Mouse (Mus musculus): ENCODE data around the gene Anpep. TPM values are rescaled to one million over a fixed set of nuclear protein-coding genes. Genes with fewer than 3 reads are reported as not detected.

Anpep gene
- total RNA-seq, 1 experiment from 2014 or later = 30.5 TPM

DNA sequence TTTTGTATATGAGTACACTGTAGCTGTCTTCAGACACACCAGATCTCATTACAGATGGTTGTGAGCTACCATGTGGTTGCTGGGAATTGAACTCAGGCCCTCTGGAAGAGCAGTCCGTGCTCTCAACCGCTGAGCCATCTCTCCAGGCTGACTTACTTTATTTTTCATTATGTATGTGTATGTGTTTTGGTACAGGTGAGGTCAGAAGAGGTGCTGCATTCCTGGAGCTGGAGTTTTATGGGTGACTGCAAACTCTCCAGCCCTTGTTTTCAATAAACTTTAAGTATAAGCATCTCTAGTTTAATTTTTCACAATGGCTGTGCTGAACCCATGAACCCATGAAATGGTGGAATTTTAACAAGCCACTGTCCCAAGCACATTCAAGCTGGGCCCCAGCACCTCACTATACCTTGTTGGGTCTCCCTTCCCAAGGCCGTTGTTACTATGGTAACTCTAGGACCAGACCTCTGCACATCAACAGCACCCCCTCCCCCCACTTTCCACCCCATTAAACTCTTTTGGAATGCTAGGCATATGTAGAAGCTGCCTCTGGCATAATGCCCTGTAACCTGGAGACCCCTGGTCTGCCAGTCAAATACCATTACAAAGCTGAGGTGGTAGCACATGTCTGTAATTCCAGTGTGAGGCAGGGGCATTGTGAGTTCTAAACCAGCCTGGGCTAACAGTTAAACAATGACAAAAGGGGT, 5.6 kb upstream of the Anpep start:
- DNase-seq = no peak

DNA sequence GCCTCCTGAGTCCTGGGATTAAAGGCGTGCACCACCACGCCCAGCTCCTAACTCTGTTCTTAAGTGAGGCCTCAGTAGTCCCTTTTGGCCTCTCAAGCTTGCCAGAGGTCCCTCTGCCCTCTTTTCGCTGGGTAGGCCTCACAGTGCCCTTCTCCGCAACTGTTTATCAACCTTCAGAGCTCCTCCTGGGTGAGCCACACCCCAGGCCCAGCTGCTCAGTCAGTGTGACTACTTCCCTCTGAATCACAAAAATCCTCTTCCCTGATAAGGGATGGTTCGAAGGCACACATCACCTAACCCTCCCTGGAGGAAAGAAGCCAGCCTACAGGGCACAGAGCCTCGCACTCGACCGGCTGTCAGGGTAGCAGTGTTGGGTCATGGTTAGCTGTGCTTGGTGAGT, 935 bp upstream of the Anpep start:
- DNase-seq = no peak

- peak; percentile 32 for DNase-seq
These were observed 1.8 kb downstream of the Anpep start for GRCm38 (mm10) chr7:79858956-79859630.

GRCm38 (mm10) chr7:79858202-79858934, 2.5 kb downstream of the Anpep start:
- no peak for DNase-seq

DNA sequence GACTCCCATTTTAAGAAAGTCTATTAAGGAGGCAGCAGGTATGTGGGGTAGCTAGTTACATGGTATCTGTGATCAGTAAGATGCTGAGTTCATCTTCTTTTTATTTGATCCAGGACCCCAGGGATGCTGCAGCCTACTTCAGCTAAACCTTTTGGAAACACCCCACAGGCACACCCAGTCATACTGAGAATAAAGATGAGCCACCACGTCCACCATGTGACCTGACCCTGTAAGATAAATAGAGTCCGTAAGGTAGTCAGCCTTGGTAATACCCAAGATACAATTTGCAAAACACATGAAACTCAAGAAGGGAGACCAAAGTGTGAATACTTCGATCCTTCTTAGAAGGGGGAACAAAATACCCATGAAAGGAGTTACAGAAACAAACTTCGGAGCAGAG, 4.6 kb downstream of the Anpep start:
- no peak for DNase-seq

DNA sequence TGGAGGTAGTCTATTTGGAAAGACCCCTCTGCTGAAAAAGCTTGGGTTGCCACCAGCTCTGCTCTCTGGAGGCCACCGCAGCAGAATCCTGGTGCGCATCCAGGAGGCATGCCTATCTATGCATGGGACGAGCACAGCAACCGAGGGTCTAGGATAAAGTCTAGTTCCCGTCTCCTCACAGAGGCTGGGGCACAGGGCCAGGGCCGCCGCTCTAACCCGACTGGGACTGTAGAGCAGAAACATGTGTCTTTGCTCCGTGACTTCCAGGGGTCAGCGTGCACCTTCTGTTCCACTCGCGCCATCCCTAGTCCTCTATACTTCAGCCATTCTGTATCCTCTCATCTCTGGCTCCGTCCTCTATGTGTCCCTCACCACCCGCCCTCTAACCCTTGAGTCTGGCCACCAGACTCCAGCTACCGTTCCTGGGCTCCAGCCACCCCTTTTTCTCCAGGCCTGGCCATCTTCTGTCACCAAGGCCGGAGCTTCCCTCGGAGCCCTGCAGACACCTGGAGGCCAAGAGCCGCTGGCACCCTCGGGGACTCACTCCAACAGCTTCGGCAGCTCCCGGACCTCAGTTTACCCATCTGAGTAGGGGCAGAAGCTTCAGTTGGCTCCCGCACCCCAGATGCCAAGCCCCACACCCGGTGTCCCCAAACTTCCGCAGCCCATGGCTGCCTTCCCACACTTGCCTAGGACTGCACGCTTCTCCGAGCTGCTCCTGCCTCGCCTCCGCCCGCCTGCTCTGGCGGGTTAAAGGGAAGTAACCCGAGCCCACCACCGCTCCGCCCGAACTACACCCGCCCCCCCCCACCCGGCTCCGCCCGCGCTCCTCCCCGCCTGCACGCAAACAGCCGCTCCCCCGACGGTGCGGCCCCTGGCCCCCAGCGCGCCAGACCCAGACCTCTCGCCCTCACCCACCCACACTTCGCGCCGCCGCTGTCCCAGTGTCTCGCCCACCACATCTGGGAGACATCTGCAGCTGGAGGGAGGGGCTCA, 13.1 kb downstream of the Anpep start:
- peak; percentile 34 for DNase-seq

DNA sequence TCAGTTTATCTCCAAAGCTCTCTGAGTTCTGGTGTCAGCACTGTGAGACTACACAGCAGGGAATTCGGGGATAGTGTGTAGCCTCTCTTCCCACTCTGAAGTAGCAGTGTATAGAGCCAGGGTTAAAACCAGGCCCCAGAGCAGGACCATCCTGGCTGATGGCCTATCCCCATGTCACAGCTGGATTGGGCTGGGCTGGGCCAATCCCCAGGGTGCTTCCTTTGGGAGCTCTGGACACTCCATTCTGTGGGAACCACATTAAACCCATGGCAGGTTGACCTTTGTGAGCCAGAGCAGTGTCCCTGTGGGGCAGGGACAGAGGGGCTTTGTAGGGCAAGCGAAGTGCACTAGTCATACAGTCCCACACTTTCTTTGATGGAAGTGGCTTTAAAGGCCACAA, 14.5 kb downstream of the Anpep start:
- no peak for DNase-seq

DNA sequence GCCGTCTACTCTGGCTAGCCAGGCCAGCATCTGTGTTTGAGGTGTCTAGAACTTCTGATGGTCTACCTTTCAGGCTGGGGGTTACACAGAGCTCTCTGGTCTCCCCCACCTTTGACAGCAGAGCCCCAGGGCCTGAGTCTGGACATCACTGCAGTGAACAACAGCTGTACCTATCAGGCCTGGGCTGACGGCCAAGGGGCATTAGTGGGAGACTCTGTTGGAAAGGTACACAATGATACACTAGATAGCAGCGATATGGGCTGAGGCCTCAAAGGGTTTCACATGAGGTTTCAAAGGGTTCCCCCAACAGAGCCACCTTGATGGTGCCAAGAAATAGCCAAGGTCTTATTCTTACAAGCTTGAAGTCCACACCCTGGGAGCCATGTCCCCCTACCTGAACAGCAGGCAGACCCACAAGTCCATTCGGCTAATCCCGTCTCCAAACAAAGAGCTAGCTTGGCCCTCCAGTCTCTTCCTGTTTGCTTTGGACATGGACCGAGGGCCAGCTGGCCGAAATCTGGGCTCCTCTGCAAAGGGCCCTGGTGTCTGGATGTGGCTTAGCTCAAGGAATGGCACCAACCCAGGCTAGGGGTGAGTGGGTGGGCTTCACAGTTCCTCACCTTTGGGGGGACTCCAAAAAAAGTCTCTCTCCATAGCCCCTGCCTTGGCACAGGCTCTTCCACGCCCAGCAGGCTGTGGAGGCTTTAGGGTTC, 16.6 kb downstream of the Anpep start:
- no peak for DNase-seq

DNA sequence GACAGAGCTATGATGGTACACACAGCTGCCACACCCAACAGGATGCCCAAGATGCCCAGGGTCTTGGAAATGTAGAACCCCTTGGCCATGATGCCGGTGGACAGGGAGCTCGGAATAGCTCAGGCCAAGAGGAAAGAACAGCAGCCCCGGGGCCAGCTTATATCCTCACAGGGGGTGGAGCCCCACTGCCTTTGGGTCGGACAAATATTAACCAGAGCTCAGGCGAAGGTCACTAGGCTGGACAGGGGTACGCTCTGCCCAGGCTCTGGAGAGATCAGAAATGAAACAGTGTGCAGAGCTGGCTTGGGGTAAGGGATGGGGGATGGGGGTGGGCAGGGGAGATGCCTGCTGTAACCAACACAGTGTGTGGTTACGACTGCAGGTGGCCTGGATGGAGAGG, 18.7 kb downstream of the Anpep start:
- DNase-seq = no peak

DNA sequence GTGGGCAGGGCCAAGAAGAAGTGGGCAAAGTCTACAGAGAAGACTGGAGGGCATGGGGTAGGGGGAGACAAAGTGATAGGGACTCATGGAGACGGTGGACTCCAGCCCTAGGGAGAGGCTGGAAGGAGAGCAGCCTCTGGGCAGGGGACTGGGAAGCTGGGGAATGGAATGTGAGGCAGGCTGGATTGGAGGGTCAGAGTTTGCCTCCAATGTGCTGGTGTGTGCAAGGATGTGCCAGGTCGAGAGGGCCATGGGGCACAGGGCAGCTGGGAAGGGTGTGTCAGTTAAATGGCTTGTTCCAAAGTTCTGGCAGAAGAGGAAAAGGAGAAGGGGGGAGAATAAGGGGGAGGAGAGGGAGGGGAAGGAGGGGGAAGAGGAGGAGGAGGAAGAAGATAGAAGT, 23.6 kb downstream of the Anpep start:
- DNase-seq = no peak

GRCm38 (mm10) chr7:79835196-79835595, 25.7 kb downstream of the Anpep start:
- DNase-seq = no peak

- DNase-seq = no peak
These were observed 27.9 kb downstream of the Anpep start for GRCm38 (mm10) chr7:79832980-79833379.

DNA sequence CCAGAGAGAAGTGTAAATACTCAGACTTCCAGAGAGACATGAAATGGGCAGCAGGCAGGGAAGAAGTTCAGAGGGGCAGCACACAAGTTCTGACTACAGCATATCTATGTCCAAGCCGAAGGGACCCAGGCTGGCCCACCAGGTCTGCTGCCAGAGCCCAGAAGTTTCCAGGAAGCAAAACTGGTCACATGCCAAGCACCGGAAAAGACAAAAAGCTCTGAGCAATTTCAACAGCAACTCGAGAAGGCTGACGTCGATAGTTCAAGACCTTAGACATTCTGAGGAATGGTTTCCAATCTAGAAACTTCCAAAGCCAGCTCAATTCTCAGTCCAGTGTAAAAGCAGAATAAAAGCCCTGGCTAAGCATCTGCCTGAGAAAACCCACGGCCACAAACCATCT, 29.3 kb downstream of the Anpep start:
- DNase-seq = no peak

DNA sequence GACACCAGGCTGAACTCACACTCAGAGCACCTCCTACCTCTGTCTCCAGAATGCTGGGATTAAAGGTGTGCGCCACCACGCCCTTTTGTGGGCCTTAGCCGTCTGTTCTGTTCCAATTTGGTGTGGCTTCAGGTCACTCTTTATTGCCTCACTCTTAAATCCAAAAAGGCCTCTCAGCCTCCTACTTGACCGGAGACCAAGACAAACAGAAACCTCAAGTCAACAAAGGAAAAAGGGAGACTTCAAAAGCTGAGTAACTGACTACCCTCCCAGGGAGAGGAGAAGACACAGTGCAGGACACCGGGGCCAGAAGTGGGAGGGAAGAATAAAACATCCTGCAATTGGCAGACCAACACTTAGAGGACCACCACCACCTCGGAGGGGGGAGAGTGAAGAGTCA, 29.7 kb downstream of the Anpep start:
- no peak for DNase-seq

DNA sequence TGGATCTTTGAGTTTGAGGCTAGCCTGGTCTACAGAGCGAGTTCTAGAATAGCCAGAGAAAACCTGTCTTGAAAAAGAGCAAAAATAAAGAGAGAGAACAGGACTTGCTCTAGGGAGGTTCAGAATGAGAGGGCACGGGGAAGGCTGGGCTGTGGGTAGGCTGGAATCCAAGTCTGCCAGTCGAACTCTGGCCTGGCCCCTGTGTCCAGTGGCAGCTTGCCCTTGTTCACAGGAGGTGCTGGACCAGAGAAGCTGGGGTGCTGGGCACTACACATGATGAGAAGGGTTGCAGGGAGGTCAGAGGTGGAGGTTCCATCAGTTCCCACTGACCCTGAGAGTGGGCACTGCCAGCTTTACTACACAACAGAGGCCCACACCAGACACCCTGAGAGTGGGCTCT, 32.5 kb downstream of the Anpep start:
- DNase-seq = no peak

DNA sequence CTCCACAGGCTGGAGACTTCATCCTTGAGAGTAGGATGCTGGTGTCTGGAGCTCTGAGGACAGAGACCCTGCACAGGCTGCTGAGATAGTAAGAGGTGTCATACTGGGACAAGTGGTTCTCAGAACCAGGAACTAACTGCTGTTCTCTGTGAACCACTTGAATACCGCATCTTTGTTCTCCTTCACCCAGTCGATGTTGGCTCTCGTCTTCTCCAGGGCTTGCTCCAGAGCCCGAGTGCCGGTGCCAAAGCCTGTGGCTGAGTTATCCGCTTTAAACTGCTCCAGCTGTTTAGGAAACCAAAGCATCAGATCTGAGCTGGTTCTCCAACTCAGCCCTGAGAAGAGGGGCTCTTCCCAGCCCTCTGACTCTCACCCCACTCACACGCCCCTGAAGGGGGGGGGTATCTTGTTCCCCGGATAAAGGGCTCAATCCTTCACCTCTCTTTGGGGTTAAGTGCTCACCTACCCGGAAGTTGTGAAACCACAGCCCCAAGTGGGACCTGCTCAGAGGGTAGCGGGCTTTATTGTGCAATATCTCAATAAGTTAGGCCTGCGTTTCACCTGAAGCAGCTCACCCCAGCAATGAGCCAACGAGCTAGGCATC, 38.7 kb downstream of the Anpep start:
- no peak for DNase-seq

GRCm38 (mm10) chr7:79819996-79820395, 40.9 kb downstream of the Anpep start:
- DNase-seq = no peak

- no peak for DNase-seq
These were observed 41.3 kb downstream of the Anpep start for GRCm38 (mm10) chr7:79819515-79819914.

GRCm38 (mm10) chr7:79818321-79818720, 42.5 kb downstream of the Anpep start:
- DNase-seq = no peak

DNA sequence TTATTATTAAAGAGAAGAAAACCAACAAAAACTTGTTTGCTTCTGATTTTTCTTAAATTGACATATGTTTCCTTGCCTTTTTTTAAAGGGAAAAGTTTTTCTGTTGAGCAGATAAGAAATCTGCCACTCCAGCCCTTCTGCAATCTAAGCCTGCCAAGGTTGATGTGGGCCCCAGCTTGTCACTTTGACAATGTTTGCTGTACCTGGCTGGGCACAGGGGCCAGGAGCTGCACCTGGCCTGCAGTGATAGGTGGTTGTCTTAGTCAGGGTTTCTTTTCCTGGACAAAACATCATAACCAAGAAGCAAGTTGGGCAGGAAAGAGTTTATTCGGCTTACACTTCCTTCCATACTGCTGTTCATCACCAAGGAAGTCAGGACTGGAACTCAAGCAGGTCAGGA, 47.5 kb downstream of the Anpep start:
- no peak for DNase-seq

Data from adrenal gland, postnatal 14 days (tissue).